Mouse (Mus musculus) myocyte (in vitro differentiated cells): Measurements from ENCODE around the gene Gm21760. TPM values are rescaled to one million over a fixed set of nuclear protein-coding genes. Genes with fewer than 3 reads are reported as not detected.
"Not testable (repeated sequence)": the region's sequence is repeated elsewhere in the genome, so short reads cannot be mapped to it uniquely, and the experiment has no call there.

Experiments used
- H3K27me3 ChIP-seq: one replicate; pipeline ENCODE4 v1.6.1; 2011; ENCODE audit not compliant: control insufficient read depth, insufficient read depth, insufficient read length
- H3K36me3 ChIP-seq: one replicate; pipeline ENCODE4 v1.6.1; 2011; ENCODE audit not compliant: control insufficient read depth, insufficient read depth
- H3K4me2 ChIP-seq: one replicate; pipeline ENCODE4 v1.6.1; 2011; ENCODE audit warnings: low read depth, control low read depth
- H3K4me3 ChIP-seq: one replicate; pipeline ENCODE4 v1.5.1; 2011; ENCODE audit warnings: mild to moderate bottlenecking, control low read depth, moderate library complexity
- H3K79me2 ChIP-seq: one replicate; pipeline ENCODE4 v1.6.1; 2011; ENCODE audit not compliant: control insufficient read depth, insufficient read depth
- H3ac ChIP-seq: one replicate; pipeline ENCODE4 v1.6.1; 2011; ENCODE audit not compliant: control insufficient read depth, insufficient read length
- polyA plus RNA-seq: library from polyadenylated mRNA; unstranded; fragments of >200 nt; fragmentation: generic; extraction: Trizol; gene quantifications from one replicate; pipeline ENCODE4 v1.2.1, GENCODE M21; 2012; ENCODE audit warnings: missing spikeins

Gene Gm21760
- not detected for polyA plus RNA-seq

- H3K36me3 ChIP-seq, H3K27me3 ChIP-seq, H3K79me2 ChIP-seq, H3ac ChIP-seq, H3K4me3 ChIP-seq, H3K4me2 ChIP-seq: not testable (repeated sequence)
Observed at GRCm38 (mm10) chrY:80133479-80133878, at the start of gene Gm21760. Gene Gm21760, plus strand, starts transcription at chrY:80133779.
